Mouse (Mus musculus) kidney, embryonic 14.5 days (tissue): ENCODE measurements around the gene Slc35a1. TPM values are rescaled to one million over a fixed set of nuclear protein-coding genes. Genes with fewer than 3 reads are reported as not detected.

Experiments used
- ATAC-seq: fragments of 200-750 bp; cut with Nextera tagmentation; 2 replicates; pipeline ENCODE4 v1.8.0; 2017; ENCODE audit warnings: moderate number of reproducible peaks, mild to moderate bottlenecking, moderate TSS enrichment, moderate library complexity; ENCODE audit not compliant: low FRiP score, low TSS enrichment
- H3K27ac ChIP-seq: fragments of 300-500 bp; sonication (generic); 2 replicates; pipeline ENCODE4 v1.5.1; 2014; ENCODE audit warnings: low read depth, mild to moderate bottlenecking, low read length, moderate library complexity, mixed read lengths
- H3K27me3 ChIP-seq: fragments of 300-500 bp; sonication (generic); 2 replicates; pipeline ENCODE4 v1.6.1; 2014; ENCODE audit warnings: mild to moderate bottlenecking, low read length; ENCODE audit not compliant: control insufficient read depth, insufficient read depth
- H3K36me3 ChIP-seq: fragments of 300-500 bp; sonication (generic); 2 replicates; pipeline ENCODE4 v1.6.1; 2014; ENCODE audit warnings: low read length, mixed read lengths; ENCODE audit not compliant: control insufficient read depth, insufficient read depth
- H3K4me1 ChIP-seq: fragments of 300-500 bp; sonication (generic); 2 replicates; pipeline ENCODE4 v1.6.1; 2014; ENCODE audit warnings: low read length, mixed read lengths; ENCODE audit not compliant: control insufficient read depth, insufficient read depth
- H3K4me2 ChIP-seq: fragments of 300-500 bp; sonication (generic); replicated peaks from 2 replicates; pipeline ENCODE4 v1.6.1; 2014; ENCODE audit warnings: low read depth, mild to moderate bottlenecking, low read length
- H3K4me3 ChIP-seq: fragments of 300-500 bp; sonication (generic); 2 replicates; pipeline ENCODE4 v1.5.1; 2014; ENCODE audit warnings: mild to moderate bottlenecking, low read length
- H3K9ac ChIP-seq: fragments of 300-500 bp; sonication (generic); 2 replicates; pipeline ENCODE4 v1.6.1; 2014; ENCODE audit warnings: low read depth, mild to moderate bottlenecking, low read length, moderate library complexity
- H3K9me3 ChIP-seq: fragments of 300-500 bp; sonication (generic); 2 replicates; pipeline ENCODE4 v1.6.1; 2016; ENCODE audit warnings: low read length; ENCODE audit not compliant: control insufficient read depth
- WGBS: fragments of 180-500 bp; shearing (Covaris S2); extraction: QIAGEN DNeasy Blood & Tissue Kit; methylation state at CpG from one replicate; pipeline ENCODE4 v1.1.7; 2014; 5-methylcytosine and 5-hydroxymethylcytosine counted together
- polyA plus RNA-seq: library from polyadenylated mRNA; unstranded; fragments of >200 nt; fragmentation: Nextera tagmentation; extraction: Ambion mirVana; gene quantifications from 2 replicates; pipeline ENCODE4 v1.2.1, GENCODE M21; 2014

Slc35a1 gene
- polyA plus RNA-seq, 1 experiment from 2014 or later: 69.2 TPM

GRCm38 (mm10) chr4:34639745-34640364 lies 47.4 kb downstream of the Slc35a1 start:
- Histone ChIP-seq H3K9ac (no peak overlapping the region), H3K4me3 (no peak overlapping the region), H3K9me3 (no peaks in the 10 kb centered on the region), H3K36me3 (peaks cover 20% of the 10 kb centered on the region), H3K27ac (no peak overlapping the region), H3K4me1 (0 out of 2 replicates have a peak, but pooled peaks cover 3% of the 10 kb centered on the region), H3K4me2 (no peak overlapping the region), H3K27me3 (no peaks in the 10 kb centered on the region)
- 61% methylated on average over 5 of the region's 5 CpGs for WGBS
- peak; percentile 62; the same call in 1 of the 2 replicates for ATAC-seq

- Histone ChIP-seq H3K27me3 (no peaks in the 10 kb centered on the region), H3K4me1 (0 out of 2 replicates have a peak, but pooled peaks cover 3% of the 10 kb centered on the region), H3K9ac (no peak overlapping the region), H3K9me3 (no peaks in the 10 kb centered on the region), H3K4me3 (no peak overlapping the region), H3K27ac (no peak overlapping the region), H3K36me3 (peaks cover 27% of the 10 kb centered on the region), H3K4me2 (no peak overlapping the region)
- no peak for ATAC-seq
- 84% methylated on average over 4 of the region's 4 CpGs for WGBS
These were observed 49.4 kb downstream of the Slc35a1 start for GRCm38 (mm10) chr4:34637851-34638250.

GRCm38 (mm10) chr4:34637386-34637785 lies 49.9 kb downstream of the Slc35a1 start:
- Histone ChIP-seq H3K4me3 (no peak overlapping the region), H3K27me3 (no peaks in the 10 kb centered on the region), H3K4me2 (no peak overlapping the region), H3K36me3 (peaks cover 26% of the 10 kb centered on the region), H3K9me3 (no peaks in the 10 kb centered on the region), H3K27ac (no peak overlapping the region), H3K4me1 (0 out of 2 replicates have a peak, but pooled peaks cover 3% of the 10 kb centered on the region), H3K9ac (no peak overlapping the region)
- ATAC-seq: no peak
- 80% methylated on average over 7 of the region's 7 CpGs for WGBS

- Histone ChIP-seq H3K27ac (no peak overlapping the region), H3K4me1 (0 out of 2 replicates have a peak, but pooled peaks cover 3% of the 10 kb centered on the region), H3K27me3 (no peaks in the 10 kb centered on the region), H3K4me3 (no peak overlapping the region), H3K9ac (no peak overlapping the region), H3K36me3 (peaks cover 32% of the 10 kb centered on the region), H3K9me3 (no peaks in the 10 kb centered on the region), H3K4me2 (no peak overlapping the region)
- WGBS: 77% methylated on average over 5 of the region's 5 CpGs
- no peak for ATAC-seq
These were observed 51.2 kb downstream of the Slc35a1 start for GRCm38 (mm10) chr4:34636036-34636435.

- Histone ChIP-seq H3K27ac (no peak overlapping the region), H3K4me3 (no peak overlapping the region), H3K36me3 (peaks cover 35% of the 10 kb centered on the region), H3K4me2 (no peak overlapping the region), H3K9ac (no peak overlapping the region), H3K4me1 (no peaks in the 10 kb centered on the region), H3K27me3 (no peaks in the 10 kb centered on the region), H3K9me3 (no peaks in the 10 kb centered on the region)
- 0 out of 2 replicates have a peak, but pooled peaks have one; percentile 52 for ATAC-seq
- 74% methylated on average over 7 of the region's 7 CpGs for WGBS
These were observed 53.1 kb downstream of the Slc35a1 start for GRCm38 (mm10) chr4:34634129-34634528.

- no peak for ATAC-seq
- Histone ChIP-seq H3K36me3 (peaks cover 53% of the 10 kb centered on the region), H3K9ac (no peak overlapping the region), H3K27me3 (no peaks in the 10 kb centered on the region), H3K4me3 (no peak overlapping the region), H3K27ac (no peak overlapping the region), H3K4me1 (no peaks in the 10 kb centered on the region), H3K9me3 (no peaks in the 10 kb centered on the region), H3K4me2 (no peak overlapping the region)
- 86% methylated on average over 1 of the region's 1 CpGs for WGBS
These were observed 57.3 kb downstream of the Slc35a1 start for GRCm38 (mm10) chr4:34629956-34630355.

- Histone ChIP-seq H3K27ac (no peak overlapping the region), H3K9ac (no peak overlapping the region), H3K36me3 (peaks cover 38% of the 10 kb centered on the region), H3K9me3 (no peaks in the 10 kb centered on the region), H3K4me3 (no peak overlapping the region), H3K4me2 (no peak overlapping the region), H3K4me1 (no peaks in the 10 kb centered on the region), H3K27me3 (no peaks in the 10 kb centered on the region)
- no peak for ATAC-seq
- 75% methylated on average over 6 of the region's 6 CpGs for WGBS
These were observed 60.8 kb downstream of the Slc35a1 start for GRCm38 (mm10) chr4:34626401-34626800.

- no peak for ATAC-seq
- H3K36me3 ChIP-seq: peaks cover 31% of the 10 kb centered on the region
- no peak overlapping the region for H3K9ac ChIP-seq
- no peak overlapping the region for H3K27ac ChIP-seq
- no peaks in the 10 kb centered on the region for H3K27me3 ChIP-seq
- H3K4me2 ChIP-seq: no peak overlapping the region
- H3K4me1 ChIP-seq: no peaks in the 10 kb centered on the region
- H3K4me3 ChIP-seq: no peak overlapping the region
- no peaks in the 10 kb centered on the region for H3K9me3 ChIP-seq
- WGBS: 81% methylated on average over 4 of the region's 4 CpGs
These were observed 61.7 kb downstream of the Slc35a1 start for GRCm38 (mm10) chr4:34625556-34625955.

GRCm38 (mm10) chr4:34616146-34616545 lies 71.1 kb downstream of the Slc35a1 start:
- Histone ChIP-seq H3K4me3 (peak overlapping the region; percentile 80), H3K4me2 (peak overlapping the region; percentile 58), H3K36me3 (peaks cover 8% of the 10 kb centered on the region; the same call in 1 of the 2 replicates), H3K27ac (no peak overlapping the region), H3K9ac (peak overlapping the region; percentile 82; the same call in 1 of the 2 replicates), H3K9me3 (no peaks in the 10 kb centered on the region), H3K4me1 (peaks cover 13% of the 10 kb centered on the region), H3K27me3 (no peaks in the 10 kb centered on the region)
- 56% methylated on average over 8 of the region's 8 CpGs for WGBS
- no peak for ATAC-seq
